Mouse (Mus musculus): ENCODE results near the gene Clk3. TPM values are rescaled to one million over a fixed set of nuclear protein-coding genes. Genes with fewer than 3 reads are reported as not detected.

Clk3 gene
- polyA plus RNA-seq, 1 experiment from 2014 or later: 79.7 TPM

DNA sequence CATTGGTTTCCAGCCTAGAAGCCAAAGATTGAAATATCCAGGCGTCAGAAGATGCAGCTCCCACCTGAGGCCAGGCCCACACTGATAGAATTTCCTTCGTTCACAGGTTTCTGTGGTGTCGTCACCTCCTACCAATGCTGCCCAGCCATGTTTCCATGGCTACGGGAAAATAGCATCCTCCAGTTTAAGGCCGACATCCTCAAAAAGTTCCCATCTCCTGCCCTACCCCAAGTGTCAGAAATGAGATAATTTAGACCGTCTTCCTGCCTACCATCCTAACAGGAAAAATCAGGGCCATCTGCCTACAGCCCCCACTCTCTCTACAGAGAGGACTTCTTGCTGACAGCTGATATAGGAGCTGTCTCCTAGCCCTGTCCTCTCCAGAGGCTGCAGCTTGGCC is 771 bp upstream of the Clk3 start:
- Histone ChIP-seq H3K36me3 (peaks cover 6% of the 10 kb centered on the region), H3K4me1 (peaks cover 74% of the 10 kb centered on the region), H3K27ac (peak overlapping the region; percentile 100), H3K9me3 (no peaks in the 10 kb centered on the region), H3K27me3 (ENCODE audit: insufficient read depth, poor library complexity, severe bottlenecking) (no peaks in the 10 kb centered on the region), H3K4me3 (peak overlapping the region; percentile 96)
- 33% methylated on average over 6 of the region's 6 CpGs for WGBS
- DNase-seq (ENCODE audit: low spot score): no peak

DNA sequence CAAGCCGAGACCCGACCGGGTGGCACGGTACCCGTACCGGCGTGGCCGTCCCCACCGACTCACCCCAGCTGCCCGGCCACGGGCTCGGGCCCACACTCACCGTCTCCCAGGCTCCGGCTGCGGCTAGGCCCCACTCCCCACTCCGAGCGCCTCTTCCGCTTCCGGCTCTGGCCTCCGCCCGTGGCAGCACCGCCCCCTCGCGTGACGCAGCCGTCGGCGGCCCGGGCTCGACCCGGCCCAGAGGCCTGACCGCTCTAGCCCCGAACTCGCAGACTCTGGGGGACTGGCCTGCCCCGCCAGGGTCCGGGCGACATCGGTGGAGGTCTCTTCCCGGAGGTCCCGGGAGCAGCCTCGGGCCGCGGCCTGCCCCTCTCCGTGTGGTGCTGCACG is 691 bp downstream of the Clk3 start:
- peak overlapping the region; percentile 100 for H3K27ac ChIP-seq
- no peaks in the 10 kb centered on the region for H3K27me3 ChIP-seq (ENCODE audit: insufficient read depth, poor library complexity, severe bottlenecking)
- WGBS: under 1% methylated on average over 45 of the region's 45 CpGs
- H3K36me3 ChIP-seq: peaks cover 20% of the 10 kb centered on the region
- DNase-seq (ENCODE audit: low spot score): peak; percentile 95
- H3K4me1 ChIP-seq: peaks cover 68% of the 10 kb centered on the region
- H3K9me3 ChIP-seq: no peaks in the 10 kb centered on the region
- peak overlapping the region; percentile 96 for H3K4me3 ChIP-seq

DNA sequence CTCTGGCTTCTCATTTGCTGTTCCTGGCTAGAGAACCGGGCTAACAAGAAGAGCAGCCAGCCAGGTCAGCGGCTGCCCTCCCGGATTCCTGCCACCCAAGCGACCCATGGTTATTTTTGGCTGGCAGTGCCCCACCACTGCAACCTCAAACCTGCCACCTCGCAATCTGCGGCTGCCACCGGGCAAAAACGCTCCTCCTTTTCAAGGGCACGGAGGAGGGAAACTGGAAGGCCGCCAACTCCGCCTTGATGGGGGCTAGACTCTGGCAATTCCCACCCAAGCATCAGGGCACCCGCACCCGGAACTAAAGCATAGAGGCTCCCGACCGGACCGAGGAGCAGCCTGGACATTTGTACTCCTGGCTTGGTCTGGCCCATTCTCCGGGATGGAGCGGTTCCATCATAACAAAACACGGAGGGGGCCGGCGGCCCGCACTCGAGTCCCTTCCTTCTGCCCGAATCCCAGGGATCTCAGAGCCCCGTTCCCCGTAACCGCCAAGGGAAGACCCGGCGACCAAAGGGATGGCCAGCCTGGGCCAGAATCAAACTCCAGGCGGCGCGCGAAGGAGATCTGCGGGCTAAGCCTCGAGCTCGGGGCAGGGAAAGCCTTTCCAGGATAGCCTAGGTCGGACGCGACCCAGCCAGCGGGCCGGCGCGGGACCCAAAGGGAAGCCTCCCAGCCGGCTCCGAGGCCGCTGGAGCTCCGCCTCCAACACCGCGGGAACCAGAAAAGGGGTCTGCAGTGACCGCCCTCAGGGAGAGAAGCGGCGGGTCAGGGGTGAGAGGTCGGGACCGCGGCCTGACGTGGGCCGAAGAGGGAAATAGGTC is 1.3 kb downstream of the Clk3 start:
- Histone ChIP-seq H3K4me3 (peak overlapping the region; percentile 96), H3K27ac (peak overlapping the region; percentile 100), H3K4me1 (peaks cover 62% of the 10 kb centered on the region), H3K36me3 (peaks cover 26% of the 10 kb centered on the region), H3K27me3 (ENCODE audit: insufficient read depth, poor library complexity, severe bottlenecking) (no peaks in the 10 kb centered on the region), H3K9me3 (no peaks in the 10 kb centered on the region)
- peak; percentile 86 for DNase-seq (ENCODE audit: low spot score)
- under 1% methylated on average over 54 of the region's 57 CpGs for WGBS

GRCm38 (mm10) chr9:57762563-57762991 is 3.1 kb downstream of the Clk3 start:
- 51% methylated on average over 6 of the region's 6 CpGs for WGBS
- no peak for DNase-seq (ENCODE audit: low spot score)
- no peaks in the 10 kb centered on the region for H3K9me3 ChIP-seq
- H3K36me3 ChIP-seq: peaks cover 44% of the 10 kb centered on the region
- peak overlapping the region; percentile 96 for H3K4me3 ChIP-seq
- H3K27ac ChIP-seq: peak overlapping the region; percentile 100; the same call in 1 of the 2 replicates
- H3K4me1 ChIP-seq: peaks cover 56% of the 10 kb centered on the region
- H3K27me3 ChIP-seq (ENCODE audit: insufficient read depth, poor library complexity, severe bottlenecking): no peaks in the 10 kb centered on the region

- DNase-seq (ENCODE audit: low spot score): no peak
- H3K4me1 ChIP-seq: peaks cover 49% of the 10 kb centered on the region
- H3K27me3 ChIP-seq (ENCODE audit: insufficient read depth, poor library complexity, severe bottlenecking): no peaks in the 10 kb centered on the region
- peaks cover 52% of the 10 kb centered on the region for H3K36me3 ChIP-seq
- 94% methylated on average over 13 of the region's 13 CpGs for WGBS
- no peaks in the 10 kb centered on the region for H3K9me3 ChIP-seq
- H3K4me3 ChIP-seq: peak overlapping the region; percentile 96
- H3K27ac ChIP-seq: 0 out of 2 replicates have a peak overlapping the region, but pooled peaks have one; percentile 44
Measured at GRCm38 (mm10) chr9:57761563-57762551, 3.8 kb downstream of the Clk3 start.

DNA sequence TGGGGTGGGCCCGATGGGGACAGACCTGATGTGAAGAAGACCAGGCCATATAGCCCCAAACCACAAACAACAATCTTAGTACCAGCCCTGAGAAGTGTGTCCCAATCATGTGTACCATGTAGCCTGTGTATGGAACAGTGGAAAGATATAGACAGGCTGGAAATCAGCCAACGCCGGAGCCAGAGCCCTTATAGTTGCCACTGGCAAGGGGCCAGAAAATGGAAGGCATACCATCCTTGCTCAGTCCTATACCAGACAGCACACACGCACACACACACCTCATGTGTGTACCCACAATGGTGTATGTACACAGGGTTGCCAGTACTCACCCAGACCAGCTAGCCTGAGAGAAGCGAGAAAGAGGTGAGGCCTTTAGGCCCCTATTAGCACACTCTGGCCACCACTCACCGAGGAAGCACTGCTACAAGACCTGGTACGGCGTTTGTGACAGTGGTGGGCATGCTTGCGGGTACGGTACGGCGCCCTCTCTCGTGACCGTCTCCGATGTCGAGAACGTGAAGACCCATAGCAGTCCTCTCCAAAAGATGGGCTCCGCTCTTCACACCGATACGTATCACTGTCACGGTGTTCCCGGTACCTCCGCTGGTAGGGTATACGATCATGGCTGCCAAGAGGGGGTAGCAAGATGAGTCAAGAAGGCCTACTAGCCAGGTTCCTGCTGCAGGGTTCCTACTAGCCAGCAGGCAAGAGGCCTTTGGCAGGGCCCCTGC is 5.1 kb downstream of the Clk3 start:
- peaks cover 60% of the 10 kb centered on the region for H3K36me3 ChIP-seq
- WGBS: 95% methylated on average over 24 of the region's 24 CpGs

GRCm38 (mm10) chr9:57759289-57759688 is 6.4 kb downstream of the Clk3 start:
- Histone ChIP-seq H3K4me3 (no peak overlapping the region; the same call in 1 of the 2 replicates), H3K4me1 (peaks cover 32% of the 10 kb centered on the region), H3K36me3 (peaks cover 73% of the 10 kb centered on the region), H3K9me3 (no peaks in the 10 kb centered on the region), H3K27me3 (ENCODE audit: insufficient read depth, poor library complexity, severe bottlenecking) (no peaks in the 10 kb centered on the region), H3K27ac (peak overlapping the region; percentile 17; the same call in 1 of the 2 replicates)
- 25% methylated on average over 6 of the region's 6 CpGs for WGBS
- peak; percentile 88 for DNase-seq (ENCODE audit: low spot score)

More for the DNA sequence above, 5.1 kb downstream of the Clk3 start:
- Histone ChIP-seq H3K9me3 (no peaks in the 10 kb centered on the region), H3K27ac (no peak overlapping the region), H3K27me3 (ENCODE audit: insufficient read depth, poor library complexity, severe bottlenecking) (no peaks in the 10 kb centered on the region), H3K4me3 (no peak overlapping the region), H3K4me1 (peaks cover 39% of the 10 kb centered on the region)
- DNase-seq (ENCODE audit: low spot score): no peak

- H3K36me3 ChIP-seq: peaks cover 81% of the 10 kb centered on the region
- peak; percentile 92 for DNase-seq (ENCODE audit: low spot score)
- 82% methylated on average over 22 of the region's 22 CpGs for WGBS
- no peaks in the 10 kb centered on the region for H3K9me3 ChIP-seq
- peak overlapping the region; percentile 31; the same call in 1 of the 2 replicates for H3K4me3 ChIP-seq
- peak overlapping the region; percentile 57 for H3K27ac ChIP-seq
- no peaks in the 10 kb centered on the region for H3K27me3 ChIP-seq (ENCODE audit: insufficient read depth, poor library complexity, severe bottlenecking)
- H3K4me1 ChIP-seq: peaks cover 25% of the 10 kb centered on the region
Measured at GRCm38 (mm10) chr9:57758528-57758927, 7.1 kb downstream of the Clk3 start.

- no peaks in the 10 kb centered on the region for H3K27me3 ChIP-seq (ENCODE audit: insufficient read depth, poor library complexity, severe bottlenecking)
- H3K27ac ChIP-seq: peak overlapping the region; percentile 57; the same call in 1 of the 2 replicates
- H3K36me3 ChIP-seq: peaks cover 90% of the 10 kb centered on the region
- peaks cover 15% of the 10 kb centered on the region for H3K4me1 ChIP-seq
- DNase-seq (ENCODE audit: low spot score): peak; percentile 91
- no peaks in the 10 kb centered on the region for H3K9me3 ChIP-seq
- 67% methylated on average over 3 of the region's 3 CpGs for WGBS
- no peak overlapping the region for H3K4me3 ChIP-seq
Measured at GRCm38 (mm10) chr9:57757578-57757977, 8.1 kb downstream of the Clk3 start.

GRCm38 (mm10) chr9:57750901-57751300 is 14.8 kb downstream of the Clk3 start:
- no peak overlapping the region for H3K27ac ChIP-seq

DNA sequence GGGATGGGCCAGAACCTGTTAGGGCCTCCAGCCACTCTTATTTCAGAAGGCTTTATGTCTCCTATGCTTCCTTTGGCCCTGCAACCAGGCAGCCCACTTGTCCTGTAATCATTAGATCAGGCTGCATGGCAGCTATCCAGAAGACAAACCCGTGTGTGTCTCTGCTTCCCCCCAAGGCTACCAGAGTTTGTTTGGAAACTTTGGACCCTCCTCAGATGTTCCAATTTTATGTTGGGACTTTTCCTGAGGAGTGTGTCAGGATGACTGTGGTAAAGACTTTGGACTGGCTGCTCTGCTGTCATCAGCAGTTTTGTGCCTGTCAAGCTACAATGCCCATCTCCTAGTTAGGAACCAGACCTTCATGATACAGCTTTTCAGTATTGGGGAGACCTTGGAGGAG is 16.8 kb downstream of the Clk3 start:
- no peak overlapping the region for H3K4me3 ChIP-seq
- H3K9me3 ChIP-seq: no peaks in the 10 kb centered on the region
- no peak for DNase-seq (ENCODE audit: low spot score)
- no peaks in the 10 kb centered on the region for H3K4me1 ChIP-seq
- H3K27me3 ChIP-seq (ENCODE audit: insufficient read depth, poor library complexity, severe bottlenecking): no peaks in the 10 kb centered on the region
- WGBS: 60% methylated on average over 1 of the region's 1 CpGs
- peaks cover 98% of the 10 kb centered on the region for H3K36me3 ChIP-seq
- no peak overlapping the region for H3K27ac ChIP-seq

More at GRCm38 (mm10) chr9:57750901-57751300, 14.8 kb downstream of the Clk3 start:
- peaks cover 100% of the 10 kb centered on the region for H3K36me3 ChIP-seq
- no peak overlapping the region for H3K4me3 ChIP-seq
- no peak for DNase-seq (ENCODE audit: low spot score)
- no peaks in the 10 kb centered on the region for H3K9me3 ChIP-seq
- no peaks in the 10 kb centered on the region for H3K4me1 ChIP-seq
- WGBS: 91% methylated on average over 7 of the region's 7 CpGs
- no peaks in the 10 kb centered on the region for H3K27me3 ChIP-seq (ENCODE audit: insufficient read depth, poor library complexity, severe bottlenecking)

DNA sequence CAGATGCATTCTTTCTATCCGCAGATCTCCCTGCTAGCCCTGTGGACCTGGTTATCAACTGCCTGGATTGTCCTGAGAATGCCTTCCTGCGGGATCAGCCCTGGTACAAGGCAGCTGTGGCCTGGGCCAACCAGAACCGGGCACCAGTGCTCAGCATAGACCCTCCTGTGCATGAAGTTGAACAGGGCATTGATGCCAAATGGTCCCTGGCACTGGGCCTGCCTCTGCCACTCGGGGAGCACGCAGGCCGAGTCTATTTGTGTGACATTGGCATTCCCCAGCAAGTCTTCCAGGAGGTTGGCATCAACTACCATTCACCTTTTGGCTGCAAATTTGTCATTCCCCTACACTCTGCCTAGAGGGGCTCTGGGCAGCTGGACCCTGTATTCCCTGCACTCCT is 17.5 kb downstream of the Clk3 start:
- H3K4me3 ChIP-seq: no peak overlapping the region
- no peaks in the 10 kb centered on the region for H3K9me3 ChIP-seq
- no peaks in the 10 kb centered on the region for H3K27me3 ChIP-seq (ENCODE audit: insufficient read depth, poor library complexity, severe bottlenecking)
- no peak for DNase-seq (ENCODE audit: low spot score)
- peaks cover 96% of the 10 kb centered on the region for H3K36me3 ChIP-seq
- WGBS: 82% methylated on average over 6 of the region's 6 CpGs
- H3K4me1 ChIP-seq: no peaks in the 10 kb centered on the region
- H3K27ac ChIP-seq: no peak overlapping the region
